Mouse (Mus musculus) intestine, embryonic 14.5 days (tissue): ENCODE data around the gene Tmod2. TPM values are rescaled to one million over a fixed set of nuclear protein-coding genes. Genes with fewer than 3 reads are reported as not detected.
"Not testable (repeated sequence)": the region's sequence is repeated elsewhere in the genome, so short reads cannot be mapped to it uniquely, and the experiment has no call there.

Experiments used
- ATAC-seq: fragments of 200-750 bp; cut with Nextera tagmentation; replicated peaks from 2 replicates; pipeline ENCODE4 v1.8.0; 2017; ENCODE audit warnings: low read depth, moderate number of reproducible peaks, moderate TSS enrichment, moderate library complexity; ENCODE audit not compliant: low FRiP score, low TSS enrichment
- DNase-seq: peaks from one replicate; pipeline ENCODE4 v3.0.0-alpha.2; 2018; ENCODE audit warnings: low spot score
- H3K27ac ChIP-seq: fragments of 300-500 bp; sonication (generic); 2 replicates; pipeline ENCODE4 v1.5.1; 2014; ENCODE audit warnings: low read depth, mild to moderate bottlenecking, control low read depth
- H3K27me3 ChIP-seq: fragments of 300-500 bp; sonication (generic); replicated peaks from 2 replicates; pipeline ENCODE4 v1.6.1; 2014; ENCODE audit warnings: low read length, control low read depth; ENCODE audit not compliant: control insufficient read depth, insufficient read depth
- H3K36me3 ChIP-seq: fragments of 300-500 bp; sonication (generic); 2 replicates; pipeline ENCODE4 v1.6.1; 2014; ENCODE audit warnings: low read length, control low read depth; ENCODE audit not compliant: control insufficient read depth, insufficient read depth
- H3K4me1 ChIP-seq: fragments of 300-500 bp; sonication (generic); replicated peaks from 2 replicates; pipeline ENCODE4 v1.6.1; 2014; ENCODE audit warnings: low read length, control low read depth, mixed read lengths; ENCODE audit not compliant: control insufficient read depth, insufficient read depth
- H3K4me2 ChIP-seq: fragments of 300-500 bp; sonication (generic); 2 replicates; pipeline ENCODE4 v1.6.1; 2014; ENCODE audit warnings: low read length
- H3K4me3 ChIP-seq: fragments of 300-500 bp; sonication (generic); 2 replicates; pipeline ENCODE4 v1.5.1; 2014; ENCODE audit warnings: low read depth, low read length, control low read depth, mixed read lengths
- H3K9ac ChIP-seq: fragments of 300-500 bp; sonication (generic); 2 replicates; pipeline ENCODE4 v1.6.1; 2014; ENCODE audit warnings: mild to moderate bottlenecking, low read length
- H3K9me3 ChIP-seq: fragments of 300-500 bp; sonication (generic); 2 replicates; pipeline ENCODE4 v1.6.1; 2016; ENCODE audit warnings: low read length, control low read depth; ENCODE audit not compliant: control insufficient read depth
- WGBS: fragments of 180-500 bp; shearing (Covaris S2); extraction: QIAGEN DNeasy Blood & Tissue Kit; methylation state at CpG from one replicate; pipeline ENCODE4 v1.1.7; 2014; 5-methylcytosine and 5-hydroxymethylcytosine counted together
- polyA plus RNA-seq: library from polyadenylated mRNA; unstranded; fragments of >200 nt; fragmentation: Nextera tagmentation; extraction: Ambion mirVana; gene quantifications from 2 replicates; pipeline ENCODE4 v1.2.1, GENCODE M21; 2014

Gene Tmod2
- 17.6 and 21.3 TPM in 2 replicates for polyA plus RNA-seq

DNA sequence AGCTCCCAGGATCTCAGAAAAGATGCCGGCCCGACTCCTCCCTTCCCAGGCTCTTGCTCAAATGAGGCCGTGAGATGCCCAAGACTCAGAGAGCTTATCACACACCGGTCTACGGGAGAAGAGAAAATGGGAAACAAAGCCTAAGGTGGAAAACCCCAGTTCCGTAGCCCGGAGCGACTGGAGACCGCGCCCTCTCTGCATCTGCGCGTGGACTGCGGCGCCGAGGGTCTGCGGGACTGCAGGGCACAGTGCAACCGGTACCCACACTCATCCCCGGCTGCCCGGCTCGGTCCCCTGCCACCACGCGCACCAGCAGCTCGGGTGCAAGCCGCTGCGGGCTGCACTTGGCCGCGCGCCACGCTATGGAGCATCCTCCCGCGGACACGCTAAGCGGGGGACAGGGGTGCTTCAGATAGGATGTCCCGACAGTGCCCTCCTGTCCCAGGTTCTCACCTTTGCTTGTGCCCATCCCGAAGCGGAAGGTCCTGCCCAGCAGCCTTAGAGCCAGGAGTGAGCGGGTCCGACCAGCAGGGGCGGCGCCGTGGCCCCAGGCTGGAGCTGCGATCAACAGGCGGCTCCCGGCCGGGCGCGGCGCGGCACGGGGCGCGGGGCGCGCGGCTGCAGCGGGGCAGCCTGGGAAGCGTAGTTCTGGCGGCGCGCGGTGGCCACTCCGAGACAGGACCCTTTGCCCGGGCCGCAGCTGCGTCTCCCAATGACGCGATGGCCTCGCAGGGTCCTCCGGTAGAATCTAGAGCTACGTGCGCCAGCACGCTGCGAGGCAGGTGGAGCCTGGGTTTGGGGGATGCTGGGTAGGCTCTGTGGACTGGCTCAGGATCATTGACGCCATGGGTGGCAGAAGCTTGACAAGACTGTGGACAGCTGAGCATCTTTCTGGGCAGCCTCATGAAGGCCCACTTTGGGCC is at the start of gene Tmod2:
Tmod2 (minus strand) TSS at position 755 of the 923 bp plus-strand sequence.
- Histone ChIP-seq H3K27ac (no peak within 1 kb of the TSS), H3K27me3 (peaks cover 6% of the 10 kb centered on the region; the same call in 1 of the 2 replicates), H3K4me2 (peak within 1 kb of the TSS; percentile 95), H3K9ac (peak within 1 kb of the TSS; percentile 49), H3K9me3 (no peaks in the 10 kb centered on the region), H3K36me3 (no peaks in the 10 kb centered on the region), H3K4me3 (peak within 1 kb of the TSS; percentile 77), H3K4me1 (no peaks in the 10 kb centered on the region)
- ATAC-seq (peak; percentile 92), DNase-seq (peak; percentile 83)
- WGBS, result under 1% methylated on average over 74 of the region's 74 CpGs

DNA sequence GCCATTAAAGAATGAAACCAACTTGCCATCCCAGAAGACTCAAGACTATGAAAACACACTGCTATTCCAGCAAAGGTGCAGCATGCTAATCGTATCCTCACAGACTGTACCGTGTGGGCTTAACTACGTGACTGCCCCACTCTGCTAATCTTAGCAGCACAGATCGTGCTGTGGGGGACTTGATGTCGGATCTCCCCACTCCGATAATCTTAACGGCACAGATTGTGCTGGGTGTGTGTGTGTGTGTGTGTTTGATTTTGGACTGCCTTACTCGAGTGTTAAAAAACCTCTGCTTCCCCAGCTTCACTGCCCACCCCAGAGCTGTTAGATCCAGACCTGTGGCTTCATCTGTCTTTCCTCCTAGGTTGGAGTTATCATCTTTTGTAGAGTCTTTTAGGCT is 49.8 kb upstream of the Tmod2 start:
- Histone ChIP-seq H3K36me3 (no peaks in the 10 kb centered on the region), H3K27me3 (no peaks in the 10 kb centered on the region), H3K27ac (no peak overlapping the region), H3K9me3 (no peaks in the 10 kb centered on the region), H3K4me2 (no peak overlapping the region), H3K9ac (no peak overlapping the region), H3K4me1 (no peaks in the 10 kb centered on the region), H3K4me3 (no peak overlapping the region)
- DNase-seq (no peak), ATAC-seq (no peak)
- WGBS, result 91% methylated on average over 8 of the region's 8 CpGs

DNA sequence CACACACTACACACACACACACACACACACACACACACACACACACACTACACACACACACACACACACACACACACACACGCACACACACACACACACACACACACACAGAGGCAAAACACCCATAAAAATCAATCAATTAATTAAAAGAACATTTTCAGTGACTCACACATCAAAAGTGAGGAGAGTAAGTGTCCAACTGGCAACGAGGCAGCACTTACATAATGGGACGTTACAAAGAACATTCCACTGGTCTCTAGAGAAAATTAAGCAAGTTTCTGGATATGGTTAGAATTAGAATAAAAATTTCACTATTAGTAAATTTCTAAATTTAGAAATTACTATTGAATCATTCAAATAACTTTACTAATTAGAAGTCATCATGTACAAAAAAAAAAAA is 45.3 kb upstream of the Tmod2 start:
- not testable (repeated sequence) for H3K36me3 ChIP-seq, ATAC-seq, H3K9me3 ChIP-seq, H3K27me3 ChIP-seq, H3K4me2 ChIP-seq, H3K4me3 ChIP-seq, H3K27ac ChIP-seq, H3K9ac ChIP-seq, DNase-seq
- peaks cover 15% of the 10 kb centered on the region for H3K4me1 ChIP-seq
- 81% methylated on average over 3 of the region's 3 CpGs for WGBS

DNA sequence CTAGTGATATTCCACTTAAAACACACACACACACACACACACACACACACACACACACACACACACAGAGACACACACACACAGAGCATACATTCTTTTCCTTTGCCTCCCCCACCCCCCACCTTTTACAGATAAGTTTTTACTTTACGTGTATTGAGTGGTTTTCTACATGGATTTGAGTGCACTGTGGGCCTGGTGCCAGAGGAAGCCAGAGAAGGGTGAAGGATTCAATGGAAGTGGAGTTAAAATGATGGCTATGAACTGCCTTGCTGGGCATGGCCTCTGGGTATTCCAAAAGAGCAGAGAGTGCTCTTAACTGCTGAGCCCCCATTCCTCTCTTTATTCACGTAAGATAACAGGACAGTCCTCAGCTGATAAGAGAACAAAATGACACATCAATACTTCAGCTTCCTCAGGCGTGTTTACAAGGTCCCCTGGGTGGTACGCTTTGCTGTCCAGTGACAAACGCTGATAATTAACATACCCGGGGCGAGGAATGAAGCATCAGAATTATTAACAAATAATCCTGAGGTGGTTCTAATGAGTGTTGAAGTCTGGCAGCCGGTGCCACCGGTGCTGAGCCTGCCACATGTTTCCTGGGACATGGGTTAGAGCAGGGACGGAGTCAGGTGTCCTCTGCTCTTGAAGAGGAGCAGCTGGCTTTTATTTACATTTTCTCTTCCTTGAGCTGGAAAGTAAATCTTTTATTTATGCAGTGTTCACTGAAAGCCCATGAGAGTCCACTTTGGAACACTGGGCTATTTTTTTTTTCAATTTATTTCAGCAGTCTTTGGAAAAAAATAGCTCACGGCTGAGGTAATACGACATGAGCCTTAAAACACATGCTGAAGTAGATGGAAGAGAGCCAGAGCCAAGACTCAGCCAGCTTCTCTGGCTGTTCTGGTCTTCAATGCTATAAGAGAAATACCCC is 43.1 kb upstream of the Tmod2 start:
- DNase-seq (peak; percentile 53), ATAC-seq (no peak)
- 19% methylated on average over 12 of the region's 12 CpGs for WGBS
- Histone ChIP-seq H3K4me2 (no peak overlapping the region), H3K9me3 (no peaks in the 10 kb centered on the region), H3K4me1 (peaks cover 15% of the 10 kb centered on the region), H3K4me3 (no peak overlapping the region), H3K9ac (no peak overlapping the region), H3K27me3 (no peaks in the 10 kb centered on the region), H3K27ac (peak overlapping the region; percentile 59; the same call in 1 of the 2 replicates), H3K36me3 (no peaks in the 10 kb centered on the region)

DNA sequence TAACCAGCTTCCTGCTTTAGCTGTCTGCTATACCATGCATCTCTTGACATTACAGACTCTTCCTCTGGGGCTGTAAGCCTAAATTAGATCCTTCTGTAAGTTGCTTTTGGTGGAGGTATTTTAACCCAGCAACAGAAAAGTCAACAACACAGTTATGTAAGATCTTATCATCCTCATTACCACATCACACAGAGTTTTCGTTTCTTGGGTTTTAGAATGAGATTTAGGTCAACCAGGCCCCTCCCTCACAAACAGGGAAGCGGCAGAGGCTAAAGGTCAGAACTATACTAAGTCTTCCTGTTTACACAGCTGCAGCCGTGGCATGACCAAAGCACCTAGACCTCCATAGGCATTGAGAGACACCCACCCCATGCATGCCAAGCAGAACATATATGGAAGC is 34.3 kb upstream of the Tmod2 start:
- no peak for ATAC-seq
- no peak for DNase-seq
- WGBS, result 32% methylated on average over 3 of the region's 3 CpGs

DNA sequence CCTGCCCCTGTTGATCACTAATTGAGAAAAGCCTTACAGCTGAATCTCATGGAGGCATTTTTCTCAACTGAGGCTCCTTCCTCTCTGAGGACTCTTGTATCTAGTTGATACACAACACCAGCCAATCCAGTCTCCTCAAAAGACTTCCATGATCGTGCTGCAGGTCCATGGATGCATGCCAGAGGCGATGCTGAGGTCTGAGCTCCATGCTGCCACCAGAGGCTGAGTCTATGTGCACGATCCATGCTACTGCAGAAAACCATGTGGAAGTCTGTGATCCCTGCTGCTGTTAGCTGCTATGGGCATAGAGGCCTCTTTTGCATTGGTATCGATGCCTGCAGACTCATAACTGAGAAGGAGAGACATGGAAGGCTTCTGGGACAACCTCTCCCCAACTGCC is 23.1 kb upstream of the Tmod2 start:
- WGBS, result 95% methylated on average over 4 of the region's 4 CpGs
- H3K4me1 ChIP-seq, result peaks cover 4% of the 10 kb centered on the region; the same call in 1 of the 2 replicates
- no peak overlapping the region for H3K4me3 ChIP-seq
- 0 out of 2 replicates have a peak, but pooled peaks cover 8% of the 10 kb centered on the region for H3K36me3 ChIP-seq
- no peaks in the 10 kb centered on the region for H3K27me3 ChIP-seq
- ATAC-seq, result no peak
- no peak overlapping the region for H3K9ac ChIP-seq
- H3K9me3 ChIP-seq, result no peaks in the 10 kb centered on the region
- no peak overlapping the region for H3K27ac ChIP-seq
- no peak for DNase-seq
- H3K4me2 ChIP-seq, result no peak overlapping the region

More for the DNA sequence above, 34.3 kb upstream of the Tmod2 start:
- no peak overlapping the region for H3K4me3 ChIP-seq
- no peak overlapping the region for H3K4me2 ChIP-seq
- no peaks in the 10 kb centered on the region for H3K4me1 ChIP-seq
- no peak overlapping the region for H3K9ac ChIP-seq
- no peaks in the 10 kb centered on the region for H3K36me3 ChIP-seq
- H3K9me3 ChIP-seq, result no peaks in the 10 kb centered on the region
- H3K27me3 ChIP-seq, result no peaks in the 10 kb centered on the region
- H3K27ac ChIP-seq, result no peak overlapping the region

DNA sequence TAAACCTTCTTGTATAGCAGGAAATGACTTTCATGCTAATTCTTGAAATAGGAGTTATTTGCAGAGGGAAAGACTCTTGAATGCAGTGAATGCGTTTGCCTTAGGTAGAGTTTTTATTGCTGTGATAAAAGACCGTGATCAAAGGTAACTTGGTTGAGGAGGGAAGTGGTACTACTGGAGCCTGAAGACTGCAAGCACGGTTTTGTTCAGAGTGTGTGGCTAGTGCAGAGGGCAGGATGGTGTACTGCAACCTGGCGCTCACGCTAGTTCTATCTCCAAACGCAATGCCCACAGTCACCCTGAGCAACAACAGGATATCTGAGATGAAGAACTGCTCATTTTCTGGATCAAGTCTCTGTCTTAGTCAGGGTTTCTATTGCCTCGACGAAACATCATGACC is 22.5 kb upstream of the Tmod2 start:
- peak; percentile 47; the same call in 1 of the 2 replicates for ATAC-seq
- Histone ChIP-seq H3K4me1 (peaks cover 4% of the 10 kb centered on the region; the same call in 1 of the 2 replicates), H3K27me3 (no peaks in the 10 kb centered on the region), H3K9me3 (no peaks in the 10 kb centered on the region), H3K9ac (no peak overlapping the region), H3K27ac (no peak overlapping the region), H3K4me3 (no peak overlapping the region), H3K4me2 (no peak overlapping the region), H3K36me3 (0 out of 2 replicates have a peak, but pooled peaks cover 8% of the 10 kb centered on the region)
- DNase-seq, result no peak
- WGBS, result 84% methylated on average over 8 of the region's 8 CpGs

DNA sequence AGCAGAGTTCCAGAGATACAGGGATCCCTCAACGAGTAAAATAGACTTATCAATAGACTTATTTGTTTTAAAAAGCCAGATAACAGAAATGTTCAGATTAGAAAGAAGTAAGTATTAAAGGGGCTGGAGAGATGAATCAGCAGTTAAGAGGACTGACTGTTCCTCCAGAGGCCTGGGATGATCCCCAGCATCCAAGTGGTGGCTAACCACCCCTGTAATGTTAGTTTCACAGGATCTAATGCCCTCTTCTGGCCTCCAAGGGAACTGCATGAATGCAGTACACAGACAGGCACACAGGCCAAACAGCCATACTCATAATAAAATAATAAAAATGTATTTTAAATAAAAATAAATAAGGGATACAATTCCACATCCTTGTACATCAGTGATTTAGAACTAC is 21.8 kb upstream of the Tmod2 start:
- no peak for ATAC-seq

More for the DNA sequence above, 21.8 kb upstream of the Tmod2 start:
- no peaks in the 10 kb centered on the region for H3K27me3 ChIP-seq
- DNase-seq, result no peak
- H3K4me3 ChIP-seq, result no peak overlapping the region
- no peak overlapping the region for H3K27ac ChIP-seq
- peaks cover 4% of the 10 kb centered on the region; the same call in 1 of the 2 replicates for H3K4me1 ChIP-seq
- no peak overlapping the region for H3K4me2 ChIP-seq
- H3K9ac ChIP-seq, result no peak overlapping the region
- no peaks in the 10 kb centered on the region for H3K9me3 ChIP-seq
- 0 out of 2 replicates have a peak, but pooled peaks cover 6% of the 10 kb centered on the region for H3K36me3 ChIP-seq
- 32% methylated on average over 1 of the region's 1 CpGs for WGBS
